Mouse (Mus musculus) gonadal fat pad, adult 2 months (tissue): Measurements from ENCODE around the gene D930048N14Rik. TPM values are rescaled to one million over a fixed set of nuclear protein-coding genes. Genes with fewer than 3 reads are reported as not detected.
"Not testable (repeated sequence)": the region's sequence is repeated elsewhere in the genome, so short reads cannot be mapped to it uniquely, and the experiment has no call there.

Experiments used
- DNase-seq: peaks from one replicate; pipeline ENCODE4 v3.0.0-alpha.2; 2012; ENCODE audit warnings: low read depth
- polyA plus RNA-seq: library from polyadenylated mRNA; depleted of rRNA; stranded (reverse); fragments of >200 nt; gene quantifications from 2 replicates; pipeline ENCODE4 v1.2.3, GENCODE M21; 2012

Gene D930048N14Rik
- polyA plus RNA-seq, 1 experiment = 30.4 TPM

DNA sequence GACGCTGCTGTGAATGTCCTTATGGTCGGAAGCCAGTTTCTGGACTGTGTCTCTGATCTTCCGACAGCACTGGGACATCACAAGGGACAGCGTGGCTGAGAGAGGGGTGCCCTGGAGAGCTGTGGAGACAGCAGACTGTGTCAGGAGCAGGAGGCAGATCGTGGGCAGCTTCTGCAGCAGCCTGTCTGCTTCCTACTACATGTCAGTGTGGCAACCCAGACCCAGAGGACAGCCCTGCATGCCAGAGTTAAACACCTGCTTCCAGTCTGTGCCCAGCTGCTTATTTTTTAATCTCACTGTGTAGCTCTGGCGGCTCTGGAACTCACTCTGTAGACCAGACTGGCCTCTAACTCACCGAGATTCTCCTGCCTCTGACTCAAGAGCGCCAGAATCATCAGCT, 22.8 kb upstream of the D930048N14Rik start:
- DNase-seq = no peak

GRCm38 (mm10) chr11:51629651-51630314, 21.0 kb upstream of the D930048N14Rik start:
- no peak for DNase-seq

- no peak for DNase-seq
Measured at GRCm38 (mm10) chr11:51632130-51632753, 18.5 kb upstream of the D930048N14Rik start.

GRCm38 (mm10) chr11:51633200-51633599, 17.6 kb upstream of the D930048N14Rik start:
- not testable (repeated sequence) for DNase-seq

DNA sequence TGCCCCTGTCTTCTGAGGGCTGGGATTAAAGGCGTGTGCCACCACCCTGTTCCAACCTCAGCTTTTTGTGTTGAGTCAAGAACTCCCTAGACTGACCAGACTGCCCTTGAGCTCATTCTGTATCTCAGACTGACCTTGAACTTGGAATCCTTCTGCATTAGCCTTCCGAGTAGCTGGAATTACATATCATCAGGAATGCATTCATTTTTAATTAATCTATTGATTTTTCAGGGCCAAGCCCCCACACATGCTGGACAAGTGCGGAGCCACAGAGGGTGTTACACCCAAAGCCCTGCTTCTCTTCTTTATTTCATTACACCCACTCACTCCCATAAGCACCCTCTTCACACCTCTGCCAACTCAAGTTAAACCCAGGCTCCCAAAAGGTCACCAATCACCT, 17.0 kb upstream of the D930048N14Rik start:
- no peak for DNase-seq

GRCm38 (mm10) chr11:51635127-51635524, 15.6 kb upstream of the D930048N14Rik start:
- no peak for DNase-seq

GRCm38 (mm10) chr11:51635525-51636322, 15.0 kb upstream of the D930048N14Rik start, which contains the start of gene Rmnd5b:
TSS of gene Rmnd5b (minus strand) at chr11:51635896.
- no peak for DNase-seq

GRCm38 (mm10) chr11:51636323-51636684, 14.4 kb upstream of the D930048N14Rik start:
- DNase-seq = no peak

- no peak for DNase-seq
Measured at GRCm38 (mm10) chr11:51637971-51638414, 12.8 kb upstream of the D930048N14Rik start.

- DNase-seq = no peak
Measured at GRCm38 (mm10) chr11:51638497-51638896, 12.3 kb upstream of the D930048N14Rik start.

GRCm38 (mm10) chr11:51640748-51641147, 10.0 kb upstream of the D930048N14Rik start:
- DNase-seq = no peak

GRCm38 (mm10) chr11:51643202-51643601, 7.6 kb upstream of the D930048N14Rik start:
- no peak for DNase-seq

DNA sequence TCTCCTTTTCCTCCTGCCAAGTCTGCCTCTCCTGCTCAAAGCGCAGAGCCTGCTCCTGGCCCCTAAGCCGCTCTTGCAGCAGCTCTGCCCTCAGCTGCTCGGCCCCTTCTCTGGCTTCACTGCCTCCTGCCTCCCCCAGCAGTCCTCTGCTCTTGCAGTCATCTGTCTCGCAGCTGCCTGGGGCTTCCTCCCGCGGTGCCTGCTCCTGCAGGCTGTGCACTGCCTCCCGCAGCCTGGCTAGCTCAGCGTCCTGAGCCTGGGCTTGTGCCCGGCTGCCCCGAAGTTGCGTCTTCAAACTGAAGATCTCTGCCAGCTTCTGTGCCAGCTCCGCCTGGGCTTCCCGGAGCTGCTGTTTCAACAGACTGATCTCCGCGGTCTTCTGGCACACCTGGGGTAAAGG, 7.0 kb upstream of the D930048N14Rik start:
- DNase-seq = no peak

GRCm38 (mm10) chr11:51644217-51644616, 6.5 kb upstream of the D930048N14Rik start:
- DNase-seq = no peak

DNA sequence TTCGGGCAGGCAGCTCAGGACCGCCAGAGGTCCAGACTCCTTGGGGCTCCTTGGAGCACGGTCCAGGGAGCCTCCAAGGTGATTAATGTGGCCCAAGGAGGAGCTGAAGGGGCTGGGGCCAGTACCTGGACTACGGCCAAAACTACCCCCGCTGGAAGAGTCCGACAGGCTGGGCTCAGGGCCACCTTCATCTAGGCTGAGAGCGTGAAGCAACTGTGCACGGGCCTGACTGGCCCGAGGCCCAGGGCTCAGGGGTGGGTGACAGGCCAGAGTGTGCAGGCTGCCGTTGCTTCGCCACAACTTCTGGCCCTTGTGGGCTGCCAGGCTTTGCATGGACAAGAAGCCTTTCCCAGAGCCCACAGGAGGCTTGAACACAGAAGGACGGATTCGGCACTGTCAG, 5.5 kb upstream of the D930048N14Rik start:
- DNase-seq = no peak

DNA sequence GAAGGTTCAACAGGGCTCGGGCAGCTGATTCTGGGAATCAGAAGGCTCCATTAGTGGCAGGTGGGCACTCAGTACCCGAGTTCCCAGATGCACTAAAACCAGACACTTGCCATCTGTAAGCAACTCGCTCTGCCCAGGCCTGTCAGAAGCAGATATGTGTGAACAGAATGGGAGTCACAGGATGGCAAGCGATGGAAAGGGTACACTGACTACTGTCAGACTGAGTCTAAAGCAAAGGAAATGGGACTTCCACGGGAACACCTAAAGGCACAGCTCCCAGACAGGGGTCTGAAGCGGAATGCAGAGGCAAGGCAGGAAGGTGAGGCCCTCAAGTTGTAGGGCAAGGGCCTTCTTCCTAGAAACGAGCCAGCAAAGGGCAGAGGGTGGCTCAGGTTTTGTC, 4.5 kb upstream of the D930048N14Rik start:
- DNase-seq = no peak

- DNase-seq = no peak
Measured at GRCm38 (mm10) chr11:51646751-51647667, 3.7 kb upstream of the D930048N14Rik start.

- DNase-seq = no peak
Measured at GRCm38 (mm10) chr11:51648566-51648965, 2.2 kb upstream of the D930048N14Rik start.

DNA sequence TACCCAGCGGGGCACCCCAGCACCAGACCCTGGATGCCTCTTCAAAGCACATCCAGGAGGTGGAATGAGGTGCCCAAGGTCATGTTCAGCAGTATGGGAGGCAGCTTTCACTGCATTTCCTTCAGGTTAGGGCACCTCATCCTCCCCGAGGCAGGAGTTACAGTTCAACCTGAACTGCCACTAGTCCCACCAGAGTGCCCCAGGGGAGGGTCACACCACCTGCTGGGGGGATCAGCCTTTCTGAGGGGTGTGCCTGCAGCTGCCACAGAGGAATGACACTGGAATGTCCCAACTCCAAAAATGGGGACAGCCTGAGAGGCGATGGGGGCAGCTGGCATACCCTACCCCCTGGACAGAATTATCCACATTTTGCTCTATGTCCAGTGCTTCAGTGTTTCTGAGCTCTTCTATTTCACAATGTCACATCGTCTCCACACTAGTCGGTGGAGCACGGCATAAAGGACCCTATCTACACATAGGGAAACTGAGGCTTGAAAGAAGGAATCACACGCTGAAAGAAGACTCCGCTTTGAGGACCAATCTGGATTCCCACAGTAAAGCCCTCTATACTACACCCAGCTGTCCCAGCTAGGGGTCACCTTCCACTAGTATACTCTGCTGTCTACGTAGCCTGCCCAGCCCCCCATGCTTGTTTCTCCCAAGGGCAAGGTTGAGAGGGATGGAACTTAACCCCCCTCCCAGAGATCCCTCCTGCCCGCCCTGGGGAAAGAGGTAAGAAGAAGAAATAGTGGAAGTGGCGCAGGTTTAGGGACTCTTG, 1.5 kb upstream of the D930048N14Rik start:
- no peak for DNase-seq

- DNase-seq = no peak
Measured at GRCm38 (mm10) chr11:51649889-51650199, 910 bp upstream of the D930048N14Rik start.

GRCm38 (mm10) chr11:51650261-51650660, 493 bp upstream of the D930048N14Rik start:
- no peak for DNase-seq
